Mouse (Mus musculus): ENCODE measurements around the gene 4632433K11Rik.
"Not testable (repeated sequence)": the region's sequence is repeated elsewhere in the genome, so short reads cannot be mapped to it uniquely, and the experiment has no call there.

Gene 4632433K11Rik

DNA sequence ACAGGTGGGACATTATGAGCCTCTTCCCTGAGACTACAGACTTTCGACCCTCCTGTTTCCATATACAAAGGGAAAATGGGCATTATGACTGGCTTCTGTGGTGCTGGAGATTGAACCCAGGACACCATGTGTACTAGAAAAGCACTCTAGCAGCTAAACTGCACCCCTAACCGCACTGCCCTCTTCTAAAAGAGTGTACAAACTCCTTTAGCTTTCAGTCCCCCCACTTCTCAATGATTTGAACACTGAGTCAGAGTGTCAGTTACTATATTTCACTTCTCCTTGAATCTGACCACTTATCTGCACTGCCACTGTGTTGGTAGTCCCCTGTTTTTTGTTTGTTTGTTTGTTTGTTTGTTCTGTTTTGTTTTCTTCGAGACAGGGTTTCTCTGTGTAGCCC is at the start of gene 4632433K11Rik:
TSS of gene 4632433K11Rik (plus strand) at position 301 of the 400 bp plus-strand sequence.
- DNase-seq (ENCODE audit: low spot score in 2 of 2) = no peak

DNA sequence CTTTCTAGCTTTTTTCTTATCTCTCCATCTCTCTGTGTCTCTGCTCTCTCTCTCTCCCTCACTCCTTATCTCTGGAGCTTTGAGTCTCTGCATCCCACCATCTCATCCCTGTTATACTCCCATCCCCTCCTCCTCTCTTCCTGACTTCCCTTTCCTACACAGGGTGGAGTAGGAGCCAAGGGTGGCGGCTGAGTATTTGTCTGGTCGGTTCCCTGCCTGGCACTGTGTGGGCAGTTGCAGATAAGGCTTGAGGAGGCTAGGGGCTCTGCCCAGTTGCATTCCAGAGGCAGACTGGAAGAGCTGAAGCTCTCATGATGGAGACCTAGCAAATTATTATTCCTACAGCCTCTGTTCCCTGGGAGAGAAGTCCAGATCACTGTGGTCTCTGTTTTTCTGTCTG is 45.7 kb upstream of the 4632433K11Rik start:
- no peak for DNase-seq (ENCODE audit: low spot score in 2 of 2)

DNA sequence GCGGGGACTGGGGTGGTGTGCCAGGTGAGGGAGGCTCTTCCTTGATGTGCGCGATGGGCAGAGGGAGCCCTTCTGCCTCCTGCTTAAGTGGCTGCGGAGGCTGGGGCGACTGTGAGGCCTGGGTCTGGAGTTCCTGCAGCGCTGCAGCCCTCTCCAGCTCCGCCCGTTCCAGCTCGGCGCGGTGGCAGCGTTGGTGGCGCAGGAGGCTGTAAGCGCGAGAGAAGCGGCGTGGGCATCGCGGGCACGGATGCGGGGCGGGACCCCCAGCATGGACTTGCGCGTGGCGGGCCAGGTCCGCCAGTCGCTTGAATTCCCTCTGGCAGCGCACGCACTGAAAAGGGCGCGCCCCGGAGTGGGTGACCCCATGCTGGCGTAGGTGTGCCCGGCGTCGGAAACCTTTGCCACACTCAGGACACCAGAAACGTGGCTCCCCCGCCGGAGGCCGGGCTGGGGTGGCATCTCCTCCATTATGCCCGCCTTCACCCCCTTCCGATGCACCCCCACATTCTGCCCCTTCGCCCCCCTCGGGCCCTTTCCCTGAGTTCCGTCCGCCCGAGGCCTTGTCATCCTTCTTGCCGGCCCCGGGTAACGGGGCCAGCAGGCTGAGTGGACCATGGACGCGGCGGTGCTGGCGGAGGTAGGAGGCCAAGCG is 40.4 kb upstream of the 4632433K11Rik start:
- DNase-seq (ENCODE audit: low spot score in 2 of 2) = no peak

- DNase-seq (ENCODE audit: low spot score in 2 of 2) = no peak
Observed at GRCm38 (mm10) chr7:4993999-4994788, 39.7 kb upstream of the 4632433K11Rik start.

DNA sequence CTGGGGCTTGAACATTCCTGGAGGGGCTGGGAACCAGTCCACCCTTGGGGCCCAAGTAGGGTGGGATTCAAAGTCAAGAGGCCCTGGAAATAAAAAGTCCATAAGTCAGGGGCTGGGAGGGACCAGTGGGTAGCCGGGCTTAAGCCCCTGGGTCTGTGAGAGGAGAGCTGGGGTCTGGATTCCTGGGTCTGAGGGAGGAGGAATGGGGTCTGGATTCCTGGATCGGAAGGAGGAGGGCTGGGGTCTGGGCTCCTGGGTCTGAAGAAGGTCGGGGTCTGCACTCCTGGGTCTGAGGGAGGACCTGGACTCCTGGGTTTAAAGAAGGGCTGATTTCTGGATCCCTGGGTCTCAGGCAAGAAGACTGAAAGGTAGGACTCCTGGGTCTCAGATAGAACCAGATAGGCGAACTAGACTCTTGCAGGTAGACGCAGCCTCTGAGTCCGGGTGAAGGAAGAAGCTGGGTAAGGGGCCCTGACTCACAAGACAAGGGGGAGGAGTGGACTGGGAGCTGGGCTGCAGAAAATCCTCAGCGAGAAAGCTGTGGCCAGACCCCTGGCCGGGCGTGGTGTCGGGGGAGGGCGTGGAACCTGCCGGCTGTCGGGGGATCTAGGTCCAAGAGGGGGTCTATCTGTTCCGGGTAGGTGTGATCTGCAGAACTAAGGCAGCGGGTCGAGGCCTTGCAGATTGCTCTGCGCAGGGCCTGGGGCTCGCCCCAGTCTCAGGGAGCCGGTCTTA is 38.5 kb upstream of the 4632433K11Rik start:
- DNase-seq (ENCODE audit: low spot score in 2 of 2) = no peak

DNA sequence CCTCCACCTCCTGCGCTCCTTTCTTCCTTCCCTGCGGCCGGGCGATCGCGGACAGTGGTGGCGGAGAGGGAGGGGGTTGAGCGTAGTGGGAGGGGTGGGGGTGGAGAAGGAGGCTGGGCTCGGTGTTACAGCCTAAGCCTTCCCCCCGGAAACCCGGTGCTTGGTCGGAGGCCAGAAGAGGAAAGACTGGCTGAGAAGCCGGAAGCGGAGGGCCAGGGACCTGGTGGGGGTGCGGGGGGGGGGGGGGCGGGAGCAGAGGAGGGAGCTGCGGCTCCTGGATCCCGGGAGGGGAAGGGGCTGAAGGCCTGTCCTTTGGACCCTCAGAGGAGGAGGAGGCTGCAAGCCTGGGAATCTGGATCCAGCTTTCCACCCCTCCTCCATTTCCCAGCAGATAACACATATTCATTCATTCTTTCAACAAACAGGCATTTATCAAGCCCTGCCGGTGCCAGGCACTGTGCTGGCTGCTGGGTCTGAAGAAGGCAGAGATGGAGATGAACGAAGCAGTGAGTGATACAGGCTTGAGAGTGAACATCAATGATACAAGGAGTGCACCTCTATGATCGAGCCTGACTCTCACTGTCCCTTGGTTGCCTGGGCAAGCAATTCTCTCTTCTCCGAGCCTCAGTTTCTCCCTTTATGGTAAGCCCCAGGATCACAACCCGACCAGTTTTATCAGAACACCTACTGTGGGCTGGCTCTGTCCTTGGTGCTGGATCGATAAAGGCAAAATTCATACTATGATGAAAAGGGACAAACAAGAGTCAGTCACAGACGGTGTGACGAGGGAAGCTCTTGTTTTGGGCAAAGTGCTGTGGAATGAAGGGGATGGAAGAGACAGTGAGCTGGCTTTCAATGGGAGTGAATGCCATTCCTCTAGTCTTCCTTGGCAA is 37.7 kb upstream of the 4632433K11Rik start, which contains the start of gene Zfp579:
TSS of gene Zfp579 (minus strand) at position 156 of the 893 bp plus-strand sequence.
- peak; percentile 84 to 86 for DNase-seq (ENCODE audit: low spot score in 2 of 2)

DNA sequence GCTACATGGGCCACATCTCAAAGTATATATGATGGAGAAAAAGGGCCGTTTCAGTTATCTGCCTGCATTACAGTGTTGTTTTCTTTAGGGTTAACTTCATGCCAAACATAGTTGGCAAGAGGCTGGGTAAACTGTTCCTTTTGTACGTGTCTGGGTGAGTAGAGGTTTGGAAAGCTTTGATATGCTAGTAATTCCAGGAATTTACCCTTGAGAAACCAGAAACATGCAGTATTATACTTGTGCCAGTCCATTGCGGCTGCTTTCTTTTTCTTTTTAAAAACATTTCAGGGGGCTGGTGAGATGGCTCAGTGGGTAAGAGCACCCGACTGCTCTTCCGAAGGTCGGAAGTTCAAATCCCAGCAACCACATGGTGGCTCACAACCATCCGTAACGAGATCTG is 37.0 kb upstream of the 4632433K11Rik start:
- no peak for DNase-seq (ENCODE audit: low spot score in 2 of 2)

- DNase-seq (ENCODE audit: low spot score in 2 of 2) = no peak
Observed at GRCm38 (mm10) chr7:4999876-5000275, 34.0 kb upstream of the 4632433K11Rik start.

- not testable (repeated sequence) for DNase-seq (ENCODE audit: low spot score in 2 of 2)
Observed at GRCm38 (mm10) chr7:5002876-5003275, 31.0 kb upstream of the 4632433K11Rik start.

- no peak for DNase-seq (ENCODE audit: low spot score in 2 of 2)
Observed at GRCm38 (mm10) chr7:5008229-5008628, 25.7 kb upstream of the 4632433K11Rik start.

- no peak for DNase-seq (ENCODE audit: low spot score in 2 of 2)
Observed at GRCm38 (mm10) chr7:5012681-5013513, 21.0 kb upstream of the 4632433K11Rik start.

- peak; percentile 96 for DNase-seq (ENCODE audit: low spot score in 2 of 2)
Observed at GRCm38 (mm10) chr7:5014251-5015117, 19.4 kb upstream of the 4632433K11Rik start, which contains the start of the genes Zfp524 and Fiz1. Zfp524 (plus strand) TSS chr7:5014415. Fiz1 (minus strand) TSS chr7:5014697.

DNA sequence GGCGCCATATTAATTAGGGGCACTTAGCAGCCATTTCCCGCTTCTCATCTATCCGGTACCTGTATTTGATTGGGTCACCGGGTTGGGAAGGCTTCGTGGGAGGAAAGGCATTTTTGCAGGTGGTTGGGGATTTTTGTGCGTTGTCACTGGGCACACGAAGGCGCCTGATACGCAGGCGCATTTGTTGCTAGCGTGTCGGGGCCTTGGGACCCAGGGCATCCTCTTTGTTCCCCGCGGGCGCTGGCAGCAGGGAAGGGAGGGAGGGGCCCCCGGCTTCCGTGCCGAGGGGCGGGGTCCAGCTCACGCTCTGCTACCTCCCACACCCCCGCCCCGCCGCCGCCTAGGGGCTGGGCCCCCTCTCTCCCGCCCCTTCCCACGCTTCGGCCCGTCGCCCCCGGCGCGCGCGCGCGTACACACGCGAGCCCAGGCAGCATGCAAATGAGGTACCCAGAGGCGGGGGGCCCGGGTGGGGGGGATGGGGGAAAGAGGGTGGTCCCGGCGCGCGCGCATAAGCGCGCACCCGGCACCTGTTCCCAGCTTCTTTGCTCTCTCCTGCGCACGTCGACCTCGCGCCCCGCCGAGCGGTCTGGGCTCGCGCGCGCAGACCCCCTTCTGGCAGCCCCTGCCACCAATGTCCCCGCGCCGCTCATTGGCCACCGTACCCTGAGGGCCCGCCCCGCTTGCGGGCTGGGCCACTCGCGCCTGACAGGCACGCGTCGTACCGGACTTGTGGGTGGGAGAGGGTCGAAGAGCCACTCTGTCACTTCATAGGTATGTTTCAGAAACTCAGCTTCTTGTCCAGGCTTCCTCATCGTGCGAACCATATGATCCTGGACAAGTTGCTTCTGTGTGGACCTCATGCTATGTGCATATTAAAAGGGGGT is 18.6 kb upstream of the 4632433K11Rik start, which contains the start of gene Gm44973:
TSS of gene Gm44973 (plus strand) at position 379 of the 884 bp plus-strand sequence.
- DNase-seq (ENCODE audit: low spot score in 2 of 2) = peak; percentile 87 to 89

- DNase-seq (ENCODE audit: low spot score in 2 of 2) = no peak
Observed at GRCm38 (mm10) chr7:5016057-5016456, 17.9 kb upstream of the 4632433K11Rik start.

- no peak for DNase-seq (ENCODE audit: low spot score in 2 of 2)
Observed at GRCm38 (mm10) chr7:5016920-5017319, 17.0 kb upstream of the 4632433K11Rik start.

DNA sequence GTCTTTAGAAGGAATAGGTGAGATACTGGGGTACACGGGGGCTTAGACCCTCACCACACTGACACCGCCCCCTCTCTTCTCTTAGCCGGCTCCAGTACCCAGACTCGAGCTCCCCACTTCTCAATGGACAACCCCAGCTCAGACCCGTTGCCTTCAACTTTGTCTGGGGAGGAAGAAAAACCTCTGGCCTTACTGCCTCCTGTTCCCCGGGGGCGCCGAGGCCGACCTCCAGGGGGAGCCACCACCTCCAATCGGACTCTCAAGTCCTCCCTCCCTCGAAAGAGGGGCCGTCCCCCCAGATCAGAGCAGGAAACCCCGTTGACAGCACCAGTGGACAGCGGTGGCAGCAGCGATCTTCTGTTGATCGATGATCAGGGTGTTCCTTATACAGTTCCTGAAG is 16.6 kb upstream of the 4632433K11Rik start:
- DNase-seq (ENCODE audit: low spot score in 2 of 2) = no peak

- DNase-seq (ENCODE audit: low spot score in 2 of 2) = no peak
Observed at GRCm38 (mm10) chr7:5017931-5018330, 16.0 kb upstream of the 4632433K11Rik start.

DNA sequence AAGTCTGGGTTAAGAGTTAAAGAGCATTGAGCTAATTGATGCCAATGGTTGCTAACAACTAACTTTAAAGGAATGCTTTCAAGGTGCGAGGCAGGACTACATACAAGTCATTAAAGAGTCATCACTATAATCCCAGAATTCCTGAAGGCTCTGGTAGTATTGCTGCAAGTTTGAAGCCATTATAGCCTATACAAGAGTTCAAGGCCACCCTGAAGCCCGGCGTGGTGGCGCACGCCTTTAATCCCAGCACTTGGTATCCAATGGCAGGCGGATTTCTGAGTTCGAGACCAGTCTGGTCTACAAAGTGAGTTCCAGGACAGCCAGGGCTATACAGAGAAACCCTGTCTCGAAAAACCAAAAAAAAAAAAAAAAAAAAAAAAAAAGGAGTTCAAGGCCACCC is 14.3 kb upstream of the 4632433K11Rik start:
- not testable (repeated sequence) for DNase-seq (ENCODE audit: low spot score in 2 of 2)

Measured in right cerebral cortex, postnatal 36 days (tissue).